Mouse (Mus musculus) midbrain, embryonic 12.5 days (tissue): ENCODE data around the gene Tnks2. TPM values are rescaled to one million over a fixed set of nuclear protein-coding genes. Genes with fewer than 3 reads are reported as not detected.

Source experiments
- ATAC-seq: fragments of 200-750 bp; cut with Nextera tagmentation; 2 replicates; pipeline ENCODE4 v1.8.0; 2017; ENCODE audit warnings: low read depth, moderate TSS enrichment, moderate library complexity; ENCODE audit not compliant: low FRiP score
- H3K27ac ChIP-seq: fragments of 300-500 bp; sonication (generic); replicated peaks from 2 replicates; pipeline ENCODE4 v1.5.1; 2016; ENCODE audit warnings: mild to moderate bottlenecking
- H3K27me3 ChIP-seq: fragments of 300-500 bp; sonication (generic); 2 replicates; pipeline ENCODE4 v1.6.1; 2016; ENCODE audit warnings: mild to moderate bottlenecking
- H3K36me3 ChIP-seq: fragments of 300-500 bp; sonication (generic); 2 replicates; pipeline ENCODE4 v1.6.1; 2016
- H3K4me1 ChIP-seq: fragments of 300-500 bp; sonication (generic); 2 replicates; pipeline ENCODE4 v1.6.1; 2016
- H3K4me2 ChIP-seq: fragments of 300-500 bp; sonication (generic); replicated peaks from 2 replicates; pipeline ENCODE4 v1.6.1; 2016; ENCODE audit warnings: mild to moderate bottlenecking, moderate library complexity
- H3K4me3 ChIP-seq: fragments of 300-500 bp; sonication (generic); 2 replicates; pipeline ENCODE4 v1.5.1; 2016; ENCODE audit warnings: mild to moderate bottlenecking
- H3K9ac ChIP-seq: fragments of 300-500 bp; sonication (generic); replicated peaks from 2 replicates; pipeline ENCODE4 v1.6.1; 2016; ENCODE audit warnings: mild to moderate bottlenecking, moderate library complexity
- H3K9me3 ChIP-seq: fragments of 300-500 bp; sonication (generic); 2 replicates; pipeline ENCODE4 v1.6.1; 2016; ENCODE audit warnings: mild to moderate bottlenecking
- WGBS: fragments of 180-500 bp; shearing (Covaris S2); methylation state at CpG from one replicate; pipeline ENCODE4 v1.1.7; 2016; 5-methylcytosine and 5-hydroxymethylcytosine counted together
- polyA plus RNA-seq: library from polyadenylated mRNA; unstranded; fragments of >200 nt; fragmentation: Nextera tagmentation; extraction: Ambion mirVana; gene quantifications from 2 replicates; pipeline ENCODE4 v1.2.1, GENCODE M21; 2016

The Tnks2 gene
- polyA plus RNA-seq, 1 experiment from 2014 or later, result 85.6 TPM

GRCm38 (mm10) chr19:36909150-36909549 is 75.1 kb downstream of the Tnks2 start:
- H3K9ac ChIP-seq, result no peak overlapping the region
- H3K27ac ChIP-seq, result no peak overlapping the region
- H3K36me3 ChIP-seq, result no peaks in the 10 kb centered on the region
- no peak overlapping the region for H3K4me2 ChIP-seq
- no peaks in the 10 kb centered on the region for H3K9me3 ChIP-seq
- peaks cover 16% of the 10 kb centered on the region for H3K4me1 ChIP-seq
- ATAC-seq, result no peak
- peaks cover 8% of the 10 kb centered on the region; the same call in 1 of the 2 replicates for H3K27me3 ChIP-seq
- H3K4me3 ChIP-seq, result no peak overlapping the region
- WGBS, result 87% methylated on average over 3 of the region's 3 CpGs

GRCm38 (mm10) chr19:36909676-36910292 is 75.8 kb downstream of the Tnks2 start:
- 19% methylated on average over 9 of the region's 9 CpGs for WGBS
- no peaks in the 10 kb centered on the region for H3K9me3 ChIP-seq
- no peak overlapping the region for H3K9ac ChIP-seq
- ATAC-seq, result no peak
- H3K4me3 ChIP-seq, result no peak overlapping the region
- H3K27me3 ChIP-seq, result peaks cover 8% of the 10 kb centered on the region; the same call in 1 of the 2 replicates
- H3K4me2 ChIP-seq, result no peak overlapping the region; the same call in 1 of the 2 replicates
- H3K36me3 ChIP-seq, result no peaks in the 10 kb centered on the region
- H3K27ac ChIP-seq, result peak overlapping the region; percentile 4; the same call in 1 of the 2 replicates
- H3K4me1 ChIP-seq, result peaks cover 16% of the 10 kb centered on the region

- peak; percentile 87 for ATAC-seq
- H3K27ac ChIP-seq, result peak overlapping the region; percentile 4; the same call in 1 of the 2 replicates
- 10% methylated on average over 12 of the region's 12 CpGs for whole genome bisulfite sequencing
- peak overlapping the region; percentile 26 for H3K4me2 ChIP-seq
- peaks cover 16% of the 10 kb centered on the region for H3K4me1 ChIP-seq
- H3K4me3 ChIP-seq, result no peak overlapping the region
- no peaks in the 10 kb centered on the region for H3K9me3 ChIP-seq
- peaks cover 8% of the 10 kb centered on the region; the same call in 1 of the 2 replicates for H3K27me3 ChIP-seq
- H3K36me3 ChIP-seq, result no peaks in the 10 kb centered on the region
- no peak overlapping the region for H3K9ac ChIP-seq
These were observed 76.5 kb downstream of the Tnks2 start for GRCm38 (mm10) chr19:36910424-36911045.

GRCm38 (mm10) chr19:36913064-36913463 is 79.0 kb downstream of the Tnks2 start:
- no peak overlapping the region for H3K4me3 ChIP-seq
- no peak for ATAC-seq
- H3K9ac ChIP-seq, result no peak overlapping the region
- no peaks in the 10 kb centered on the region for H3K36me3 ChIP-seq
- no peaks in the 10 kb centered on the region for H3K9me3 ChIP-seq
- 83% methylated on average over 7 of the region's 7 CpGs for whole genome bisulfite sequencing
- peaks cover 19% of the 10 kb centered on the region for H3K4me1 ChIP-seq
- H3K27ac ChIP-seq, result no peak overlapping the region
- peaks cover 8% of the 10 kb centered on the region; the same call in 1 of the 2 replicates for H3K27me3 ChIP-seq
- H3K4me2 ChIP-seq, result no peak overlapping the region

GRCm38 (mm10) chr19:36916206-36916605 is 82.2 kb downstream of the Tnks2 start:
- no peak for ATAC-seq
- Histone ChIP-seq H3K4me1 (peaks cover 17% of the 10 kb centered on the region), H3K27ac (no peak overlapping the region)

GRCm38 (mm10) chr19:36916876-36917389 is 82.9 kb downstream of the Tnks2 start:
- no peaks in the 10 kb centered on the region for H3K36me3 ChIP-seq
- peaks cover 11% of the 10 kb centered on the region; the same call in 1 of the 2 replicates for H3K4me1 ChIP-seq
- no peak overlapping the region for H3K9ac ChIP-seq
- peak overlapping the region; percentile 33 for H3K4me2 ChIP-seq
- ATAC-seq, result no peak
- no peaks in the 10 kb centered on the region for H3K9me3 ChIP-seq
- H3K4me3 ChIP-seq, result no peak overlapping the region
- WGBS, result 86% methylated on average over 1 of the region's 1 CpGs
- no peak overlapping the region for H3K27ac ChIP-seq
- H3K27me3 ChIP-seq, result 0 out of 2 replicates have a peak, but pooled peaks cover 8% of the 10 kb centered on the region

More at GRCm38 (mm10) chr19:36916206-36916605, 82.2 kb downstream of the Tnks2 start:
- Histone ChIP-seq H3K4me3 (no peak overlapping the region), H3K27me3 (0 out of 2 replicates have a peak, but pooled peaks cover 8% of the 10 kb centered on the region), H3K9me3 (no peaks in the 10 kb centered on the region), H3K36me3 (no peaks in the 10 kb centered on the region), H3K4me2 (no peak overlapping the region), H3K9ac (no peak overlapping the region)
- WGBS, result 87% methylated on average over 4 of the region's 4 CpGs

- Histone ChIP-seq H3K9me3 (no peaks in the 10 kb centered on the region), H3K27me3 (no peaks in the 10 kb centered on the region), H3K4me1 (peaks cover 11% of the 10 kb centered on the region; the same call in 1 of the 2 replicates), H3K27ac (peak overlapping the region; percentile 96), H3K4me2 (peak overlapping the region; percentile 80), H3K36me3 (no peaks in the 10 kb centered on the region), H3K4me3 (peak overlapping the region; percentile 90), H3K9ac (peak overlapping the region; percentile 94)
- under 1% methylated on average over 85 of the region's 85 CpGs for WGBS
- ATAC-seq, result peak; percentile 92
These were observed 84.6 kb downstream of the Tnks2 start for GRCm38 (mm10) chr19:36918441-36919301.

GRCm38 (mm10) chr19:36919466-36919865 is 85.4 kb downstream of the Tnks2 start, which contains the start of gene Fgfbp3:
TSS of gene Fgfbp3 (minus strand) at chr19:36919615.
- Histone ChIP-seq H3K9ac (peak within 1 kb of the TSS; percentile 94), H3K36me3 (no peaks in the 10 kb centered on the region), H3K4me2 (peak within 1 kb of the TSS; percentile 80), H3K27me3 (no peaks in the 10 kb centered on the region), H3K9me3 (no peaks in the 10 kb centered on the region), H3K4me3 (peak within 1 kb of the TSS; percentile 90), H3K27ac (peak within 1 kb of the TSS; percentile 96), H3K4me1 (peaks cover 11% of the 10 kb centered on the region; the same call in 1 of the 2 replicates)
- WGBS, result 6% methylated on average over 12 of the region's 12 CpGs
- ATAC-seq, result peak; percentile 63; the same call in 1 of the 2 replicates

GRCm38 (mm10) chr19:36922015-36922414 is 88.0 kb downstream of the Tnks2 start:
- no peak overlapping the region for H3K9ac ChIP-seq
- H3K27ac ChIP-seq, result no peak overlapping the region
- peaks cover 17% of the 10 kb centered on the region for H3K4me1 ChIP-seq
- no peaks in the 10 kb centered on the region for H3K27me3 ChIP-seq
- no peak for ATAC-seq
- no peaks in the 10 kb centered on the region for H3K36me3 ChIP-seq
- no peak overlapping the region for H3K4me2 ChIP-seq
- H3K9me3 ChIP-seq, result no peaks in the 10 kb centered on the region
- no peak overlapping the region for H3K4me3 ChIP-seq
- WGBS, result 35% methylated on average over 2 of the region's 2 CpGs

- WGBS, result 71% methylated on average over 3 of the region's 3 CpGs
- Histone ChIP-seq H3K27me3 (no peaks in the 10 kb centered on the region), H3K9ac (no peak overlapping the region), H3K27ac (no peak overlapping the region), H3K4me3 (no peak overlapping the region), H3K4me2 (no peak overlapping the region), H3K9me3 (no peaks in the 10 kb centered on the region), H3K4me1 (peaks cover 23% of the 10 kb centered on the region), H3K36me3 (no peaks in the 10 kb centered on the region)
- ATAC-seq, result no peak
These were observed 88.9 kb downstream of the Tnks2 start for GRCm38 (mm10) chr19:36922936-36923335.

- H3K9ac ChIP-seq, result peak within 1 kb of the TSS; percentile 93
- no peaks in the 10 kb centered on the region for H3K36me3 ChIP-seq
- peak; percentile 98 for ATAC-seq
- under 1% methylated on average over 54 of the region's 98 CpGs for WGBS
- peak within 1 kb of the TSS; percentile 96 for H3K4me3 ChIP-seq
- H3K27ac ChIP-seq, result peak within 1 kb of the TSS; percentile 93
- H3K9me3 ChIP-seq, result no peaks in the 10 kb centered on the region
- peaks cover 17% of the 10 kb centered on the region for H3K4me1 ChIP-seq
- no peaks in the 10 kb centered on the region for H3K27me3 ChIP-seq
- peak within 1 kb of the TSS; percentile 81 for H3K4me2 ChIP-seq
These were observed 91.9 kb downstream of the Tnks2 start, which contains the start of gene Btaf1 for GRCm38 (mm10) chr19:36925671-36926552. TSS of gene Btaf1 (plus strand) at chr19:36926079.
